Mouse (Mus musculus) heart, adult 2 months (tissue): ENCODE measurements at regions not wholly inside any gene's neighbourhood (a gene's known extent, or its start where the extent isn't known, plus 50 kb on each side); places are given as distances from the start of the nearest gene placed in this dataset.

Experiments
- CTCF ChIP-seq: fragments of 200-600 bp; IDR thresholded peaks from 2 replicates; pipeline ENCODE4 v1.8.1; 2022; ENCODE audit warnings: antibody characterized with exemption, mild to moderate bottlenecking, moderate library complexity
- POLR2A ChIP-seq: fragments of 200-500 bp; IDR thresholded peaks from 2 replicates; pipeline ENCODE4 v1.6.1; 2011; ENCODE audit warnings: mild to moderate bottlenecking, low read depth, low read length, control low read depth; ENCODE audit not compliant: insufficient read depth

- TF ChIP-seq CTCF = no peak
- TF ChIP-seq POLR2A = no peak
These were observed 67.7 kb upstream of the Foxb1 start for GRCm38 (mm10) chr9:69828428-69828827.
